Mouse (Mus musculus): ENCODE data around the gene Klhl22.

Gene Klhl22

DNA sequence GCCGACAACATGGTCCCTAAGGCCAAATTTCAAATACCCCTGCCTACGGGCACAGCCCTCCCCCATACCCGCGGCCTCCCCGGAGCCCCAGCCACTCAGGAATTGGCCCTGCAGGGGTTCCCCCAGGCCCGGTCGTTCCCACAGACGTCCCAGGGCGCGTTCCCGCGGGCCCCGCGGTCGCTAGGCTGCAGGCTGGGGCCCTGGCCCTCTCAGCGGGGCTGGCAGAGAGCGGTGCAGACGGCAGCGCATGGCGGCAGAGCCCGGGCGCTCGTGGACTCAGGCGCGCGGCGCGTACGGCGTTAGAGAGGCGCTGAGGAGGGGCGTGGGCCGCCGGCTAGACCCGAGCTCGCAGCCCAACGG lies 73.9 kb downstream of the Klhl22 start:
- no peak for DNase-seq (ENCODE audit: low read depth, low spot score)

GRCm38 (mm10) chr16:17833681-17834399 lies 74.4 kb downstream of the Klhl22 start:
- no peak for DNase-seq (ENCODE audit: low read depth, low spot score)

GRCm38 (mm10) chr16:17834543-17834942 lies 75.1 kb downstream of the Klhl22 start:
- DNase-seq (ENCODE audit: low read depth, low spot score) = no peak

- DNase-seq (ENCODE audit: low read depth, low spot score) = no peak
Observed at GRCm38 (mm10) chr16:17835481-17835880, 76.1 kb downstream of the Klhl22 start.

- no peak for DNase-seq (ENCODE audit: low read depth, low spot score)
Observed at GRCm38 (mm10) chr16:17838051-17838450, 78.6 kb downstream of the Klhl22 start, which contains the start of gene Car15. Gene Car15 (minus strand): TSS chr16:17838364.

DNA sequence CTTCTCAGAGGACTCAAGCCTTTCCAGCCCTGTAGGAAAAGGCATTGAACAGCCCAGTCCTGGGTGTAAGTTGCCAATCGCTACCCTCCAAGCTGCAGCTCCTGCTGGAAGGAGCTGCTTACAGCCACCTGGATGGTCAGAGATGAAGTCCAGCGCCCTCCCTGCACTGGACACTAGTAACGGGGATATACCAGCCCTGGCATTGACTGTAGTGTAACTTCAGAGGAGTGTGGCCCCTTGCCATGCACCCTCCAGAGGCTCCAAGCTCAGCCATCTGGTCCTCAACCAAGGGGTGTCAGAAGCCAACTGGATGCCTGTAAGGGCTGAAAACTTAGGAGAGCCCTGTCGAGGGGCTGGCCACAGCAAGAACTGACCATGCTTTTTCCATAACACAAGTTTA lies 80.6 kb downstream of the Klhl22 start:
- DNase-seq (ENCODE audit: low read depth, low spot score) = no peak

GRCm38 (mm10) chr16:17842437-17842836 lies 83.0 kb downstream of the Klhl22 start:
- DNase-seq (ENCODE audit: low read depth, low spot score) = no peak

All from WW6 (cell line).